Mouse (Mus musculus): ENCODE data around the gene Pcsk4.

The Pcsk4 gene

DNA sequence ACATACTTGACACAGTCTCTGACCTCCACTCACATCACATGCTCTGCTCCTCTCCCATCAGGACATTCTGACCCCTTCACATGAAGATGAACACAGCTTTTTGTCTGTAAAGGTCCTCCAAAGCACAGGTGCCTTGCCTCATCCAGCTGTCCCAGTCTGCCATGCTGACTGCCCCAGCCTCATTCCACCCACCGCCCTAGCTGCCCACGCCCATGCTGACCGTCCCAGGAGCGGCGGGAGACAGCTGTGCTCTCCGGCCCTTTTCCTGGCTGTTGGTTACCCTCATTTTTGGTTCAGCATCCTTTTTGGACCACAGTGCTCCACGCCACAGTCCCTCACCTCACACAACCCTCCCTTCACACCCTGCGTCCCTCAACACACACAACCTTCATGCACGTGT lies 50.9 kb downstream of the Pcsk4 start:
- DNase-seq (ENCODE audit: extremely low read depth, insufficient read length, low spot score): no peak

DNA sequence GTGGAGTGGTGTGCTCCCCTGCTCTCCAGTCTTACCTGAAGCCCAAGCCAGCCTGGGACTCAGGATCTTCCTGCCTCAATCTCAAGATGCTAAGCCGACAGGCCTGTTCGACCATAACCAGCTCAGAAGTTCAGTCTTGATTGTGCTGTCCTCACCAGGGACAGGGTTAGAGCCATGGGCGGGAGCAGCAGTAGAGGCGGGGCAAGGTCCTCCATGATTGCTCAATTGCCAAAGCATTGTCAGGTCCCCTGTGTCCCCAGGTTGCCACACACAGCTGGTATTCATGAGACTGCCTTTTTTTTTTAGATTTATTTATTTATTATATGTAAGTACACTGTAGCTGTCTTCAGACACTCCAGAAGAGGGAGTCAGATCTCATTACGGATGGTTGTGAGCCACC lies 53.1 kb downstream of the Pcsk4 start:
- DNase-seq (ENCODE audit: extremely low read depth, insufficient read length, low spot score): no peak

DNA sequence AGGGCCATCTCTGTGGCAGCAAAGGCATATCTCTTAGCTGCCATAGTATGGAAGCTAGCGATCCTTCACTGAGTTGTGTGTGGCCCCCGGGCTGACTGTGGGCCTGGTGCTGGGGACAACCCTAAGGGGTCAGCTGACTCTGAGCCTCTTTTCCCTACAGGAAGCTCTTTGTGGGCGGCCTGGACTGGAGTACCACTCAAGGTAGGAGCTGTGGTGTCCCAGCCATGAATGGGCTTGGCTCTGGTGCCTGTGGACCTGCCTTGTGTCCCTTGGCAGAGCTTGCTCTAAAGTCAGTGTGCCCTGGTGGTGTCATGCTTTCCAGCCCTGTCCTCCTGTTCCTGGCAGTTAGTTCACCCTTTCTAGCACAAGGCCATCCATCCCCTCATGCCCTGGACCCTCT lies 55.5 kb downstream of the Pcsk4 start:
- no peak for DNase-seq (ENCODE audit: extremely low read depth, insufficient read length, low spot score)

DNA sequence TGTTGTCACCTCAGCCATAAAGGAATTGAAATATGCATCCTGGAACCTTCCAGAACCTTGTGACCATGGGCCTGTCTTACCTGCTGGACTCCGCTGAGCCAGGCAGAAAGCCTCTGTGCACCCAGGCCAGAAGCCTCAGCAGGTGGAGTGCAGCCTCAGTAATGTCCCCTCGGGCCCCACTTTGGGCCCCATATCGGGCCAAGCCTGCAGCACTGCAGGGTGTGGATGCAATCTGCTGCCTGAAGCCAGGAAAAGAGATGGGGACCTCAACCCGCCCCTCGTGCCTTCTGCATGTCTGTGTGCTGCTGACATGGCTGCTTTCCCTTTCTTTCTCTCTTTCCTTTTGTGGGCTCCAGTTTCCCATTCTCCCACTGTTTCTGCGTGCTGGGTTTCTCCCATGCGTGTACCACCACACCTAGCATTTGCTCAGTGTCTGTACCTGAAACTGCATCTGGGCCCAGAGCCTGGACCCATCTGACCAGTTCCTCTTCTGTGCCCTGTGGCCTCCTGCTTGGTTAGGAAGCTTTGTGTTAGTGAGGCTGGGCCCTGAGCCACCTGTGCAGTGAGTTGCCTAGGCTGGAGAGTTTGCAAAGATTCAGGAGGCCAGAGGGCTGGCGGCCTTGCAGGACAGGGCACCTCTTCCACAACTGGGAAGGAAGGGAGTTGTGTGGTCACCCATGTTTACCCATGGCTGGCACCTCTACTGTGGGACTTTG lies 57.3 kb downstream of the Pcsk4 start:
- DNase-seq (ENCODE audit: extremely low read depth, insufficient read length, low spot score): no peak

Data from 3134 (cell line).